Mouse (Mus musculus): ENCODE measurements at regions not wholly inside any gene's neighbourhood (a gene's known extent, or its start where the extent isn't known, plus 50 kb on each side); places are given as distances from the start of the nearest gene placed in this dataset.

- DNase-seq (ENCODE audit: low spot score in 2 of 2), result no peak
Observed at GRCm38 (mm10) chr4:93450831-93451230, 115.5 kb upstream of the Tusc1 start.

GRCm38 (mm10) chr4:93444666-93445065 is 109.4 kb upstream of the Tusc1 start:
- DNase-seq (ENCODE audit: low spot score in 2 of 2), result no peak

DNA sequence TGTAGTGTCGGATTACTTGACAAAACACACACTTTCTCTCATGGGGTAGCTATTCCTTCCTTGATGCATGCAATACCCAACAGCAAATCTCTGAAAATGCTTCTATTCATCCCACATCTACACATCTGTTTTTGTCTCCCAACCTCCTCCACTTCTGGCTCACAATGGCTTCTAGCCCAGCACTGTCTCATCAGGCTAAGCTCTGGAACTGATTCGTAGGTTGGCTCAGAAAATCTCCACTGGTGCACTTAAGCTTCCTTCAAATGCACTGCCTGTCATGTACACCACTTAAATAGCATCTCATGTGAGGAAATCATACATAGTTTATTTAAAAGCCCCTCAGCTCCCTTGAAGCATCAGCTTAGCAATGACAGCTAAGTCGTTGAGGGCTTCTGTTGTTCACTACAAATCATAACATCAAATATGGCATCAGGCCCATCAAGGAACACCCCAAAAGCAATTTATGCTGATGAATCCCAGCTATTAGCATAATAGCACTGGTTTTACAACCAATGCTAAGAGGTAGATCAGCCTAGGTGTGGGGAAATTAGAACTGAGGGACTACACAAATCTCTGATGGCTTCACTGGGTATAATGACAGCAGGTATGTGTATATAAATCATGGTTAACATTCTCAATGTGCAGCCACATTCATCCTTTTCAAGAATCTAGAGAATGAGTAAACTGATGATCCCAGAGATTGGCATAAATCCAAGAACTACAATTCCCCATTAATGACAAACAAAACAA is 103.5 kb upstream of the Tusc1 start:
- DNase-seq (ENCODE audit: low spot score in 2 of 2), result no peak

DNA sequence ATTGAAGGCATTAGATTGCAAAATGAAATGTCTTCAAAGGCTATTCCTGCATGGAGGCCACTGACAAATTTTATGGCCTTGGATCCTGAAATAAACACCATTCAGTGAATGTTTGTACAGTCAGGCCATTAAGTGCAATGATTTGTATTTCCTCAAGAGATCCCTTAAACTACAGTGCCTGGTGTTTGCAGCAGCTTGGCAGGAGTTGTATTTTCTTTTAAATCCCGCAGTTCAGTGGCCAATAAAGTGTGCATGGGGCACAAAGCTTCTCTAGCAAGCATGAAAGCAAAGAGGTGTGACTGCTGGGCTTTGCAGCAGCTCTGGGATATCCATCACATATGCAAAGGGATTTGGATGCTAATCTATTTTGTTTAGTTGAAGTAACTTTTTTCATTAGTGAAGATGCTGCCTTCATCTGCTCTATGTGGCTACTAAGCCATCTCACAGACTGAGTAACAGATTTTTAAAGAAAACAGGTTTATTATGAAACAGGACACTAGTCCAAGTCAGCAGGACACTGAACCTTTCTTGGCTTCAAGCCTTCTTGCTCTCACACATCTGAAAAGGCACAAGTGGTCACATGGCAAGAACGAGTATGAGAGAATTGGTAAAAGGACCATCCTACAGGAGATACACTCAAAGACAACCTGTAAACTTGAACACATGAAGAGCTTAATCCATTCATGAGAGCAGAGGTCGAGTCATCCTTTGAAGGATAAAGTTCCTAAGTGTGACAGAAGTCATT is 102.2 kb upstream of the Tusc1 start:
- DNase-seq (ENCODE audit: low spot score in 2 of 2), result no peak

DNA sequence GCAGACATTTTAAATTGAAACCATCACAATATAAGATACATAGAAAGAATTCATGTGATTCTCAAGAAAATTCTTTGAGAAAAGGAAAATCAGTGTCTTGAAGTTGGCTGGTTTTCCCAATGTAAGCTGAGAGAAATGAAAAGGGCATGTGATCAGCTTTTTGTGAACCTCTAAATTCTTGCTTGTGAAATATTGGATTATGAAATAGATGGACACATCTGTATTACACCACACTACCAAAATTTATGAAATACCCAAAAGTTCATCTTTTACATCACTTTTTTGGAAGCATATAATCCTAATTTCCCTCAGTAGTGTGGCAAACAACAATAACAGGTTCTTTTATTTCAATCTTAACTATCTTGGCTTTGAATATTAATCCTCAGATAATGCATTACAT is 77.4 kb upstream of the Tusc1 start:
- DNase-seq (ENCODE audit: low spot score in 2 of 2), result no peak

- no peak for DNase-seq (ENCODE audit: low spot score in 2 of 2)
Observed at GRCm38 (mm10) chr4:93406876-93407275, 71.6 kb upstream of the Tusc1 start.

GRCm38 (mm10) chr4:93400579-93400978 is 65.3 kb upstream of the Tusc1 start:
- no peak for DNase-seq (ENCODE audit: low spot score in 2 of 2)

Measured in left cerebral cortex, adult 9 months (tissue).